Mouse (Mus musculus): Measurements from ENCODE around the gene Crtc3. TPM values are rescaled to one million over a fixed set of nuclear protein-coding genes. Genes with fewer than 3 reads are reported as not detected.
A peak's percentile ranks its signal among the peaks of the same experiment; 100 is the strongest.

Gene Crtc3
- polyA plus RNA-seq, 1 experiment from 2014 or later = 10.3 TPM

GRCm38 (mm10) chr7:80680218-80680847 lies 8.3 kb downstream of the Crtc3 start:
- ATAC-seq = 0 out of 2 replicates have a peak, but pooled peaks have one; percentile 36
- no peak overlapping the region for H3K4me3 ChIP-seq
- WGBS = 25% methylated on average over 12 of the region's 12 CpGs
- no peak overlapping the region for H3K9ac ChIP-seq
- no peaks in the 10 kb centered on the region for H3K36me3 ChIP-seq (ENCODE audit: poor library complexity, severe bottlenecking)
- no peaks in the 10 kb centered on the region for H3K9me3 ChIP-seq (replicated peaks)
- H3K27me3 ChIP-seq = no peaks in the 10 kb centered on the region
- H3K27ac ChIP-seq = no peak overlapping the region
- no peak overlapping the region for H3K4me2 ChIP-seq
- H3K4me1 ChIP-seq = peaks cover 18% of the 10 kb centered on the region

- Histone ChIP-seq H3K9me3 (replicated peaks) (no peaks in the 10 kb centered on the region), H3K36me3 (ENCODE audit: poor library complexity, severe bottlenecking) (no peaks in the 10 kb centered on the region), H3K27me3 (no peaks in the 10 kb centered on the region), H3K4me3 (no peak overlapping the region), H3K27ac (no peak overlapping the region), H3K9ac (no peak overlapping the region), H3K4me2 (no peak overlapping the region), H3K4me1 (peaks cover 1% of the 10 kb centered on the region; the same call in 1 of the 2 replicates)
- ATAC-seq = no peak
- 77% methylated on average over 3 of the region's 3 CpGs for WGBS
Observed at GRCm38 (mm10) chr7:80672323-80672722, 16.4 kb downstream of the Crtc3 start.

GRCm38 (mm10) chr7:80670889-80671288 lies 17.8 kb downstream of the Crtc3 start:
- H3K36me3 ChIP-seq (ENCODE audit: poor library complexity, severe bottlenecking) = no peaks in the 10 kb centered on the region
- peaks cover 4% of the 10 kb centered on the region; the same call in 1 of the 2 replicates for H3K4me1 ChIP-seq
- H3K27ac ChIP-seq = no peak overlapping the region
- H3K27me3 ChIP-seq = no peaks in the 10 kb centered on the region
- H3K9ac ChIP-seq = no peak overlapping the region
- ATAC-seq = no peak
- no peaks in the 10 kb centered on the region for H3K9me3 ChIP-seq (replicated peaks)
- WGBS = 94% methylated on average over 6 of the region's 6 CpGs
- no peak overlapping the region for H3K4me2 ChIP-seq
- no peak overlapping the region for H3K4me3 ChIP-seq

GRCm38 (mm10) chr7:80667190-80667589 lies 21.5 kb downstream of the Crtc3 start:
- WGBS = 86% methylated on average over 11 of the region's 11 CpGs
- H3K27me3 ChIP-seq = no peaks in the 10 kb centered on the region
- H3K36me3 ChIP-seq (ENCODE audit: poor library complexity, severe bottlenecking) = no peaks in the 10 kb centered on the region
- no peak overlapping the region for H3K4me3 ChIP-seq
- H3K4me1 ChIP-seq = peaks cover 4% of the 10 kb centered on the region; the same call in 1 of the 2 replicates
- no peak overlapping the region for H3K4me2 ChIP-seq
- no peaks in the 10 kb centered on the region for H3K9me3 ChIP-seq (replicated peaks)
- no peak for ATAC-seq
- no peak overlapping the region for H3K27ac ChIP-seq
- no peak overlapping the region for H3K9ac ChIP-seq

GRCm38 (mm10) chr7:80666198-80666915 lies 22.3 kb downstream of the Crtc3 start:
- H3K27me3 ChIP-seq = no peaks in the 10 kb centered on the region
- no peaks in the 10 kb centered on the region for H3K36me3 ChIP-seq (ENCODE audit: poor library complexity, severe bottlenecking)
- H3K4me2 ChIP-seq = no peak overlapping the region
- H3K27ac ChIP-seq = no peak overlapping the region
- H3K9ac ChIP-seq = no peak overlapping the region
- H3K4me1 ChIP-seq = peaks cover 4% of the 10 kb centered on the region; the same call in 1 of the 2 replicates
- H3K9me3 ChIP-seq (replicated peaks) = no peaks in the 10 kb centered on the region
- ATAC-seq = no peak
- no peak overlapping the region for H3K4me3 ChIP-seq
- 83% methylated on average over 10 of the region's 10 CpGs for WGBS

GRCm38 (mm10) chr7:80661082-80661481 lies 27.6 kb downstream of the Crtc3 start:
- no peak overlapping the region for H3K4me2 ChIP-seq
- no peaks in the 10 kb centered on the region for H3K9me3 ChIP-seq (replicated peaks)
- H3K4me3 ChIP-seq = no peak overlapping the region
- WGBS = 84% methylated on average over 4 of the region's 4 CpGs
- H3K36me3 ChIP-seq (ENCODE audit: poor library complexity, severe bottlenecking) = no peaks in the 10 kb centered on the region
- peaks cover 24% of the 10 kb centered on the region for H3K4me1 ChIP-seq
- no peak overlapping the region for H3K9ac ChIP-seq
- H3K27me3 ChIP-seq = no peaks in the 10 kb centered on the region
- ATAC-seq = peak; percentile 64; the same call in 1 of the 2 replicates
- H3K27ac ChIP-seq = peak overlapping the region; percentile 60

- H3K4me3 ChIP-seq = no peak overlapping the region
- H3K9ac ChIP-seq = no peak overlapping the region
- no peak overlapping the region for H3K4me2 ChIP-seq
- 62% methylated on average over 4 of the region's 4 CpGs for WGBS
- ATAC-seq = peak; percentile 82
- H3K27ac ChIP-seq = peak overlapping the region; percentile 60
- H3K4me1 ChIP-seq = peaks cover 29% of the 10 kb centered on the region
- no peaks in the 10 kb centered on the region for H3K27me3 ChIP-seq
- no peaks in the 10 kb centered on the region for H3K36me3 ChIP-seq (ENCODE audit: poor library complexity, severe bottlenecking)
- H3K9me3 ChIP-seq (replicated peaks) = no peaks in the 10 kb centered on the region
Observed at GRCm38 (mm10) chr7:80660619-80661018, 28.1 kb downstream of the Crtc3 start.

GRCm38 (mm10) chr7:80657896-80658295 lies 30.8 kb downstream of the Crtc3 start:
- ATAC-seq = no peak
- Histone ChIP-seq H3K36me3 (ENCODE audit: poor library complexity, severe bottlenecking) (no peaks in the 10 kb centered on the region), H3K4me1 (peaks cover 53% of the 10 kb centered on the region), H3K4me3 (no peak overlapping the region), H3K9me3 (replicated peaks) (no peaks in the 10 kb centered on the region), H3K9ac (no peak overlapping the region), H3K4me2 (no peak overlapping the region), H3K27me3 (no peaks in the 10 kb centered on the region), H3K27ac (peak overlapping the region; percentile 35; the same call in 1 of the 2 replicates)
- WGBS = 63% methylated on average over 8 of the region's 8 CpGs

- H3K4me3 ChIP-seq = no peak overlapping the region
- H3K9me3 ChIP-seq (replicated peaks) = no peaks in the 10 kb centered on the region
- no peaks in the 10 kb centered on the region for H3K36me3 ChIP-seq (ENCODE audit: poor library complexity, severe bottlenecking)
- H3K9ac ChIP-seq = no peak overlapping the region
- H3K27me3 ChIP-seq = no peaks in the 10 kb centered on the region
- ATAC-seq = no peak
- WGBS = 74% methylated on average over 6 of the region's 6 CpGs
- peak overlapping the region; percentile 63 for H3K27ac ChIP-seq
- peaks cover 58% of the 10 kb centered on the region for H3K4me1 ChIP-seq
- H3K4me2 ChIP-seq = no peak overlapping the region
Observed at GRCm38 (mm10) chr7:80655350-80656013, 33.2 kb downstream of the Crtc3 start.

GRCm38 (mm10) chr7:80654926-80655325 lies 33.8 kb downstream of the Crtc3 start:
- WGBS = 79% methylated on average over 5 of the region's 5 CpGs
- no peaks in the 10 kb centered on the region for H3K27me3 ChIP-seq
- peak overlapping the region; percentile 63; the same call in 1 of the 2 replicates for H3K27ac ChIP-seq
- no peak overlapping the region for H3K4me2 ChIP-seq
- H3K4me3 ChIP-seq = no peak overlapping the region
- H3K9me3 ChIP-seq (replicated peaks) = no peaks in the 10 kb centered on the region
- H3K9ac ChIP-seq = no peak overlapping the region
- peaks cover 52% of the 10 kb centered on the region for H3K4me1 ChIP-seq
- H3K36me3 ChIP-seq (ENCODE audit: poor library complexity, severe bottlenecking) = no peaks in the 10 kb centered on the region
- no peak for ATAC-seq

GRCm38 (mm10) chr7:80654393-80654792 lies 34.3 kb downstream of the Crtc3 start:
- H3K9ac ChIP-seq = no peak overlapping the region
- H3K9me3 ChIP-seq (replicated peaks) = no peaks in the 10 kb centered on the region
- 88% methylated on average over 7 of the region's 7 CpGs for WGBS
- H3K27ac ChIP-seq = no peak overlapping the region
- no peaks in the 10 kb centered on the region for H3K36me3 ChIP-seq (ENCODE audit: poor library complexity, severe bottlenecking)
- H3K4me1 ChIP-seq = peaks cover 52% of the 10 kb centered on the region
- ATAC-seq = no peak
- no peaks in the 10 kb centered on the region for H3K27me3 ChIP-seq
- no peak overlapping the region for H3K4me3 ChIP-seq
- H3K4me2 ChIP-seq = no peak overlapping the region

- Histone ChIP-seq H3K4me2 (no peak overlapping the region), H3K9ac (no peak overlapping the region), H3K4me1 (peaks cover 52% of the 10 kb centered on the region), H3K4me3 (no peak overlapping the region), H3K9me3 (replicated peaks) (no peaks in the 10 kb centered on the region), H3K36me3 (ENCODE audit: poor library complexity, severe bottlenecking) (no peaks in the 10 kb centered on the region), H3K27ac (peak overlapping the region; percentile 19; the same call in 1 of the 2 replicates), H3K27me3 (no peaks in the 10 kb centered on the region)
- no peak for ATAC-seq
- WGBS = 95% methylated on average over 7 of the region's 7 CpGs
Observed at GRCm38 (mm10) chr7:80653971-80654370, 34.7 kb downstream of the Crtc3 start.
